Mouse (Mus musculus): ENCODE measurements around the gene Wfdc1. TPM values are rescaled to one million over a fixed set of nuclear protein-coding genes. Genes with fewer than 3 reads are reported as not detected.
A peak's percentile ranks its signal among the peaks of the same experiment; 100 is the strongest.

Gene Wfdc1
- polyA plus RNA-seq, 1 experiment from 2014 or later = 4.6 TPM

- Histone ChIP-seq H3K9ac (ENCODE audit: low read length) (no peak overlapping the region), H3K4me1 (replicated peaks; ENCODE audit: control insufficient read depth, insufficient read depth, low read length) (peaks cover 21% of the 10 kb centered on the region), H3K36me3 (ENCODE audit: control insufficient read depth, insufficient read depth, low read length) (no peaks in the 10 kb centered on the region), H3K9me3 (ENCODE audit: control insufficient read depth, low read length) (no peaks in the 10 kb centered on the region), H3K27ac (ENCODE audit: low read depth) (no peak overlapping the region), H3K4me3 (ENCODE audit: low read depth, low read length) (no peak overlapping the region), H3K4me2 (ENCODE audit: low read length) (no peak overlapping the region), H3K27me3 (replicated peaks; ENCODE audit: control insufficient read depth, insufficient read depth, low read length) (no peaks in the 10 kb centered on the region)
- ATAC-seq (replicated peaks; ENCODE audit: low FRiP score, low TSS enrichment, low read depth) (no peak), DNase-seq (ENCODE audit: low spot score) (no peak)
- 59% methylated on average over 6 of the region's 6 CpGs for WGBS
Measured at GRCm38 (mm10) chr8:119665270-119665669, 895 bp upstream of the Wfdc1 start.

GRCm38 (mm10) chr8:119668447-119668846 lies 2.3 kb downstream of the Wfdc1 start:
- peak; percentile 18; the same call in 1 of the 2 replicates for ATAC-seq (replicated peaks; ENCODE audit: low FRiP score, low TSS enrichment, low read depth)
- Histone ChIP-seq H3K4me1 (replicated peaks; ENCODE audit: control insufficient read depth, insufficient read depth, low read length) (peaks cover 18% of the 10 kb centered on the region), H3K4me2 (ENCODE audit: low read length) (no peak overlapping the region), H3K27ac (ENCODE audit: low read depth) (no peak overlapping the region), H3K36me3 (ENCODE audit: control insufficient read depth, insufficient read depth, low read length) (no peaks in the 10 kb centered on the region), H3K9me3 (ENCODE audit: control insufficient read depth, low read length) (no peaks in the 10 kb centered on the region), H3K9ac (ENCODE audit: low read length) (no peak overlapping the region), H3K4me3 (ENCODE audit: low read depth, low read length) (no peak overlapping the region), H3K27me3 (replicated peaks; ENCODE audit: control insufficient read depth, insufficient read depth, low read length) (no peaks in the 10 kb centered on the region)
- 63% methylated on average over 9 of the region's 9 CpGs for WGBS
- no peak for DNase-seq (ENCODE audit: low spot score)

- no peak for DNase-seq (ENCODE audit: low spot score)
- H3K27me3 ChIP-seq (replicated peaks; ENCODE audit: control insufficient read depth, insufficient read depth, low read length) = no peaks in the 10 kb centered on the region
Measured at GRCm38 (mm10) chr8:119669284-119669683, 3.1 kb downstream of the Wfdc1 start.

GRCm38 (mm10) chr8:119670419-119671091 lies 4.4 kb downstream of the Wfdc1 start:
- peaks cover 16% of the 10 kb centered on the region for H3K4me1 ChIP-seq (replicated peaks; ENCODE audit: control insufficient read depth, insufficient read depth, low read length)
- H3K9me3 ChIP-seq (ENCODE audit: control insufficient read depth, low read length) = no peaks in the 10 kb centered on the region
- no peaks in the 10 kb centered on the region for H3K27me3 ChIP-seq (replicated peaks; ENCODE audit: control insufficient read depth, insufficient read depth, low read length)
- H3K4me2 ChIP-seq (ENCODE audit: low read length) = peak overlapping the region; percentile 23; the same call in 1 of the 2 replicates
- 25% methylated on average over 16 of the region's 16 CpGs for WGBS
- H3K4me3 ChIP-seq (ENCODE audit: low read depth, low read length) = no peak overlapping the region
- H3K27ac ChIP-seq (ENCODE audit: low read depth) = peak overlapping the region; percentile 74
- H3K9ac ChIP-seq (ENCODE audit: low read length) = no peak overlapping the region
- H3K36me3 ChIP-seq (ENCODE audit: control insufficient read depth, insufficient read depth, low read length) = no peaks in the 10 kb centered on the region
- ATAC-seq (replicated peaks; ENCODE audit: low FRiP score, low TSS enrichment, low read depth) (peak; percentile 69), DNase-seq (ENCODE audit: low spot score) (peak; percentile 75)

More at GRCm38 (mm10) chr8:119669284-119669683, 3.1 kb downstream of the Wfdc1 start:
- H3K4me2 ChIP-seq (ENCODE audit: low read length) = no peak overlapping the region
- H3K36me3 ChIP-seq (ENCODE audit: control insufficient read depth, insufficient read depth, low read length) = no peaks in the 10 kb centered on the region
- peaks cover 18% of the 10 kb centered on the region for H3K4me1 ChIP-seq (replicated peaks; ENCODE audit: control insufficient read depth, insufficient read depth, low read length)
- ATAC-seq (replicated peaks; ENCODE audit: low FRiP score, low TSS enrichment, low read depth) = no peak
- H3K9ac ChIP-seq (ENCODE audit: low read length) = no peak overlapping the region
- no peaks in the 10 kb centered on the region for H3K9me3 ChIP-seq (ENCODE audit: control insufficient read depth, low read length)
- 46% methylated on average over 12 of the region's 12 CpGs for WGBS
- no peak overlapping the region for H3K4me3 ChIP-seq (ENCODE audit: low read depth, low read length)
- H3K27ac ChIP-seq (ENCODE audit: low read depth) = no peak overlapping the region

- no peak overlapping the region for H3K27ac ChIP-seq (ENCODE audit: low read depth)
- H3K4me3 ChIP-seq (ENCODE audit: low read depth, low read length) = no peak overlapping the region
- H3K4me2 ChIP-seq (ENCODE audit: low read length) = no peak overlapping the region
- H3K27me3 ChIP-seq (replicated peaks; ENCODE audit: control insufficient read depth, insufficient read depth, low read length) = no peaks in the 10 kb centered on the region
- H3K36me3 ChIP-seq (ENCODE audit: control insufficient read depth, insufficient read depth, low read length) = no peaks in the 10 kb centered on the region
- no peak overlapping the region for H3K9ac ChIP-seq (ENCODE audit: low read length)
- ATAC-seq (replicated peaks; ENCODE audit: low FRiP score, low TSS enrichment, low read depth) (no peak), DNase-seq (ENCODE audit: low spot score) (no peak)
- WGBS = 80% methylated on average over 9 of the region's 11 CpGs
- peaks cover 9% of the 10 kb centered on the region for H3K4me1 ChIP-seq (replicated peaks; ENCODE audit: control insufficient read depth, insufficient read depth, low read length)
- H3K9me3 ChIP-seq (ENCODE audit: control insufficient read depth, low read length) = no peaks in the 10 kb centered on the region
Measured at GRCm38 (mm10) chr8:119673976-119674555, 7.9 kb downstream of the Wfdc1 start.

- peaks cover 6% of the 10 kb centered on the region for H3K4me1 ChIP-seq (replicated peaks; ENCODE audit: control insufficient read depth, insufficient read depth, low read length)
- H3K27me3 ChIP-seq (replicated peaks; ENCODE audit: control insufficient read depth, insufficient read depth, low read length) = no peaks in the 10 kb centered on the region
- no peaks in the 10 kb centered on the region for H3K36me3 ChIP-seq (ENCODE audit: control insufficient read depth, insufficient read depth, low read length)
- H3K4me3 ChIP-seq (ENCODE audit: low read depth, low read length) = no peak overlapping the region
- no peaks in the 10 kb centered on the region for H3K9me3 ChIP-seq (ENCODE audit: control insufficient read depth, low read length)
- ATAC-seq (replicated peaks; ENCODE audit: low FRiP score, low TSS enrichment, low read depth) (no peak), DNase-seq (ENCODE audit: low spot score) (no peak)
- H3K4me2 ChIP-seq (ENCODE audit: low read length) = no peak overlapping the region
- H3K27ac ChIP-seq (ENCODE audit: low read depth) = no peak overlapping the region
- 83% methylated on average over 5 of the region's 5 CpGs for WGBS
- H3K9ac ChIP-seq (ENCODE audit: low read length) = no peak overlapping the region
Measured at GRCm38 (mm10) chr8:119675457-119675856, 9.3 kb downstream of the Wfdc1 start.

- 15% methylated on average over 8 of the region's 8 CpGs for WGBS
- Histone ChIP-seq H3K4me3 (ENCODE audit: low read depth, low read length) (no peak overlapping the region), H3K27me3 (replicated peaks; ENCODE audit: control insufficient read depth, insufficient read depth, low read length) (no peaks in the 10 kb centered on the region), H3K27ac (ENCODE audit: low read depth) (no peak overlapping the region), H3K4me1 (replicated peaks; ENCODE audit: control insufficient read depth, insufficient read depth, low read length) (no peaks in the 10 kb centered on the region), H3K9ac (ENCODE audit: low read length) (no peak overlapping the region), H3K9me3 (ENCODE audit: control insufficient read depth, low read length) (no peaks in the 10 kb centered on the region), H3K36me3 (ENCODE audit: control insufficient read depth, insufficient read depth, low read length) (no peaks in the 10 kb centered on the region), H3K4me2 (ENCODE audit: low read length) (no peak overlapping the region)
- DNase-seq (ENCODE audit: low spot score) = peak; percentile 94
- ATAC-seq (replicated peaks; ENCODE audit: low FRiP score, low TSS enrichment, low read depth) = peak; percentile 34; the same call in 1 of the 2 replicates
Measured at GRCm38 (mm10) chr8:119676389-119676788, 10.2 kb downstream of the Wfdc1 start.

GRCm38 (mm10) chr8:119678138-119678843 lies 12.1 kb downstream of the Wfdc1 start:
- 0 out of 2 replicates have a peak, but pooled peaks have one; percentile 24 for ATAC-seq (replicated peaks; ENCODE audit: low FRiP score, low TSS enrichment, low read depth)

More at GRCm38 (mm10) chr8:119678138-119678843, 12.1 kb downstream of the Wfdc1 start:
- no peaks in the 10 kb centered on the region for H3K4me1 ChIP-seq (replicated peaks; ENCODE audit: control insufficient read depth, insufficient read depth, low read length)
- no peak overlapping the region for H3K9ac ChIP-seq (ENCODE audit: low read length)
- no peak overlapping the region for H3K27ac ChIP-seq (ENCODE audit: low read depth)
- no peak overlapping the region for H3K4me3 ChIP-seq (ENCODE audit: low read depth, low read length)
- DNase-seq (ENCODE audit: low spot score) = no peak
- H3K4me2 ChIP-seq (ENCODE audit: low read length) = peak overlapping the region; percentile 33
- no peaks in the 10 kb centered on the region for H3K36me3 ChIP-seq (ENCODE audit: control insufficient read depth, insufficient read depth, low read length)
- H3K9me3 ChIP-seq (ENCODE audit: control insufficient read depth, low read length) = no peaks in the 10 kb centered on the region
- no peaks in the 10 kb centered on the region for H3K27me3 ChIP-seq (replicated peaks; ENCODE audit: control insufficient read depth, insufficient read depth, low read length)
- WGBS = 8% methylated on average over 18 of the region's 18 CpGs

All from intestine, embryonic 14.5 days (tissue).